Mouse (Mus musculus): Measurements from ENCODE around the gene Eya4.

DNA sequence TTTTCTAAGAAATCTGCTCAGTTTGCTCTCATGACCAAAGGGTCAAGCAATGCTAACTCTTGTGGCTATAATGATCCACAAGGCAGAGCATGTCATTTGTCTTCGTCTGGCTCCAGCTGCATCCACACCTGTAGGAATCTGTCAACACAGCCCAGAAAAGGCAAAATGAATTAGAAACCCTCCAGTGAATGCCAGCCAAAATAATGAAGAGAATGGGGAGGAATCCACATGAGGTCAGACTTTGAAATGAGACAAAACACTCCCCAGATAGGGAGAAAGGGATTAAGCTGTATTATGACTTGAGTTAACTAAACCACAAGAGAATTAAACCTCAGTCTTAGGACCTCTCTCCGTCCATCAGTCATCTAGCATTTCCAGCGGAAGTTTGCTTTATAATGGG, 130.2 kb downstream of the Eya4 start:
- TF ChIP-seq CTCF (conservative IDR thresholded peaks at IDR 0.05; ENCODE audit: insufficient read depth, insufficient read length, low read depth, low read length) = no peak
- no peak for TF ChIP-seq POLR2A (IDR thresholded peaks at IDR 0.05; ENCODE audit: low read depth, low read length)
